Mouse (Mus musculus) adrenal gland, adult 2 months (tissue): ENCODE data around the gene Cdh8. TPM values are rescaled to one million over a fixed set of nuclear protein-coding genes. Genes with fewer than 3 reads are reported as not detected.

Experiments
- DNase-seq: peaks from one replicate; pipeline ENCODE4 v3.0.0; 2021
- long read RNA-seq: library from polyadenylated mRNA; stranded (forward); transcript quantifications from one replicate; pipeline ENCODE4 v2.0.0, GENCODE M21; 2021
- polyA plus RNA-seq: library from polyadenylated mRNA; depleted of rRNA; stranded (reverse); fragments of >200 nt; gene quantifications from 2 replicates; pipeline ENCODE4 v1.2.3, GENCODE M21; 2012; rRNA removed
- total RNA-seq, 2 experiments: library from RNA; stranded (reverse); gene quantifications; 2 replicates each; pipeline ENCODE4 v1.2.3; 2021

Gene Cdh8
- total RNA-seq, result not detected
- polyA plus RNA-seq, result not detected in 2 replicates
- long read RNA-seq, result 0 reads

DNA sequence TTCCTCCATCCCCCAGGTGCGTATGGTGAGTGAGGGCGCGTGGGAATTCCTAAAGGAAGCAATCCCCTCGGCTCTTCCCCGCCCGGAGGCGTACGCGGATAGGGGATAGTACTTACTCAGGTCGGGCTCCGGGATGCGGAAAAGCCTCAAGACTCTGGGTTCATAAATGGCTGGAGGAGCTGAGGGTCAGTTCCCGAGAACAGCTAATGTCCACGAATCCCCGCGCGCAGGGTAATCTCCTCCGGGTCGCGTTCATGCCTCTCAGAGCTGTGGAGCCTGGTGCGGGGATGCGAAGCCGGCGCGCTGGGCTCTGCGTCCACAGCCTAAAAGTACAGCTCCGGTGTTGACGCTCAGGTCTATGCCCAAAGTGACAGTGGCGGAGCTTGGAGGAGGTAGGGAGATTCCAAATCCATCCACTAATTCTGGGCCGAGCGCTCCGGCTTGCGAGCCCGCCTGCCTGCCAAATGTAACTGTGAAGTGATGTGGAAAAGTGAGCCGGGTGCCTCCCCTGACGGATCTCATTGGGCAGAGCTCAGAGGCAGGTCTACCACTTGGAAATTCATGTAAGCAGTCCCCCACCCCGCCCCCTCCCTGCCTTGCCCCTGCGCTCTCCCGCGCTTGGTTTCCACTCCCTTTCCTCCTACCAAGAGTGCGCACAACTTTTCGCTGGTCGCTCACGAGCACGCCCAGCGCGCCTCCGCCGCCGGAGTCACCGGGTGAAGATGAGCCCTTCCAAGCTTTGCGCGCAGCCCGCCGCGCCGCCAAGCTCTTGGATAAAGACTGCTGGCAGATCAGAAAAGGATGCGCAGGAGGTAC is at the start of gene Cdh8:
TSS of gene Cdh8 (minus strand) at position 506 of the 816 bp plus-strand sequence.
- DNase-seq, result no peak

DNA sequence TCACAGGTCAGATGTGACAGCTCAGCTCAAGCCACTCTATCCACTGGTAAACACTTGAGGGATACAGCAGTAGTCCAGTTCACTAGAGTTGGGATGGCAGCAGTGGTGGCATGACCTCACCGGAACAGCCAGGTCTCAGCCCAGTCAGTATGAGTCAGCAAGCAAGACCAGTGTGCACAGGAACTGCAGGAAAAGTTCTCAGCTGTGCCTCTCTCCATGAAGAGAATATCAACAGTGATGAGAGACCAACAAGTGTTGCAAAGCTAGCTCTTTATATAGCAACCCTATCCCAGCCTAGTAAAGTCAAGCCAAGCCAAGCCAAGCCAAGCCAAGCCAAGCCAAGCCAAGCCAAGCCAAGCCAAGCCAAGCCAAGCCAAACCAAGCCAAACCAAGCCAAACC is 30.2 kb upstream of the Cdh8 start:
- DNase-seq, result peak; percentile 7

DNA sequence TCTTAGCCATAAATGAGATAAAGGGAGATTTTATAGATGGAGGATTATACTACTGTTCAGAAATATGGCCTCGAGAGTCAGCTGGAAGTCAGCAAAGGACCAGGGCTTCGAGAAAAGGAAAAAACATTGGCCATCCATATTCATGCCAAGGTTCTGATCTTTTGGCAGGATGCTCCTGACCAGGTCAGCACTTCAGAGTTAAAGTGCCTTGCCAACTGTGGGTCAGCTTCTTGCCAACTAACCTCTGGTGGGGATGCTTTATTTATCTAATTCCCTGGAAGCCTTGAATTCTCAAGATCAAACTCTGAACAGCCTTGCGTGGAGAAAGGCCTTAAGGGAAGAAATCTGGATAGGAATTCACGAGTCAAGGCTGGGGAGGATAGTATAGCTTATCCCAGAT is 9.6 kb upstream of the Cdh8 start:
- no peak for DNase-seq

DNA sequence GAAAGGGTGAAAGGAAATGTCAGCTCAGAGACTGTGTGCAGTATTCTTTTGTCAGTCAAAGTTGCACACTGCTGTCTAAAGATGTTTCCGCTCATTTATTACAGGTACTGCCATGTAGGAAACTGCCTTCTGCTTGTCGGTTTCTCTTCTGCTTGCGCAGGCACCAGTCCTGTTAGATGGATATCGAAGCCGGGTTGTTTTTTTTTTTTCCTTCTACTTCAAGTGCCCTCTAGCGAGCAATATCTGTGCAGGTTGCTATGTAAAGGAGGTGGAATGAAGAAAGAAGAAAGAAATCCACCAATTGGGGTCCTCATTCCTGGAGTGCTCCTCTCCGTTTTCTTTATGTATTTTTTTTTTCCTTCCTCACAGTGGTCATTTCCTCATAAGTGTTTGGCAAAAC is 5.2 kb upstream of the Cdh8 start:
- DNase-seq, result no peak

DNA sequence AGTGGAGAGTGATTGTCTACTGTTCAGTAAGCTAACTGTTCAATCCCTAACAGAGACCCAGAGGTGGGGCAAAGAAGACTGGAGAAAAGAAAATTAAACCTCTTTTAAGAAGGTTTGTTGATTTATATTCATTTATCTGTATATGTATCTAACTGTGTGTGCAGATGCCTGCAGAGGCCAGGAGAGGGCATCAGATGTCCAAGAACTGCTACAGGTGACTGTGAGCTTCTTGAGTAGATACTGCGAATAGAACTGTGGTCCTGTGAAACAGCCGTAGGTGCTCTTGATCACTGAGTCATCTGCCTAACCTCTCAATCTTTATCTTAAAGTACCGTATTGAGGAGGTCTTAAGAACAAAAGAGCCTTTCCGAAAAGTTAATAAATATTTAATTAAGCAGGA is 3.5 kb upstream of the Cdh8 start:
- DNase-seq, result no peak

DNA sequence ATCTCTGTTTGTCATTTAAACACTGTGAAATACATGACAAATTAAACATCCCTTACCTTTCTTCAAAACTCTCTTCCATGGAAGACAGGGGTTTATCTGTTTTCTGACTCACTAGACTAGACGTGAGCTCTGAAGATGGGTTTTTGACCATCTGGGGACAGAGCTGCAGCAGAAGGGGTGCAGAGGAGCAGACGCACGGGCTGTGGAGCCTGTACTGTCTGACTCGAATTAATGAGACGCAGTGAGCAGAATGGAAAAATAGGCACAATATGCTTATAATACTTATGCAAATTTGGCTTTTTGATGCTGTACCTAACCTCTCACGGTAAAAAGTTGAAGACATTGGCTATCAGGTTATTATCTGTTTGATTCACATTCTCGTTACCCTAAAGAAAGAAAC is 1.2 kb upstream of the Cdh8 start:
- DNase-seq, result no peak

DNA sequence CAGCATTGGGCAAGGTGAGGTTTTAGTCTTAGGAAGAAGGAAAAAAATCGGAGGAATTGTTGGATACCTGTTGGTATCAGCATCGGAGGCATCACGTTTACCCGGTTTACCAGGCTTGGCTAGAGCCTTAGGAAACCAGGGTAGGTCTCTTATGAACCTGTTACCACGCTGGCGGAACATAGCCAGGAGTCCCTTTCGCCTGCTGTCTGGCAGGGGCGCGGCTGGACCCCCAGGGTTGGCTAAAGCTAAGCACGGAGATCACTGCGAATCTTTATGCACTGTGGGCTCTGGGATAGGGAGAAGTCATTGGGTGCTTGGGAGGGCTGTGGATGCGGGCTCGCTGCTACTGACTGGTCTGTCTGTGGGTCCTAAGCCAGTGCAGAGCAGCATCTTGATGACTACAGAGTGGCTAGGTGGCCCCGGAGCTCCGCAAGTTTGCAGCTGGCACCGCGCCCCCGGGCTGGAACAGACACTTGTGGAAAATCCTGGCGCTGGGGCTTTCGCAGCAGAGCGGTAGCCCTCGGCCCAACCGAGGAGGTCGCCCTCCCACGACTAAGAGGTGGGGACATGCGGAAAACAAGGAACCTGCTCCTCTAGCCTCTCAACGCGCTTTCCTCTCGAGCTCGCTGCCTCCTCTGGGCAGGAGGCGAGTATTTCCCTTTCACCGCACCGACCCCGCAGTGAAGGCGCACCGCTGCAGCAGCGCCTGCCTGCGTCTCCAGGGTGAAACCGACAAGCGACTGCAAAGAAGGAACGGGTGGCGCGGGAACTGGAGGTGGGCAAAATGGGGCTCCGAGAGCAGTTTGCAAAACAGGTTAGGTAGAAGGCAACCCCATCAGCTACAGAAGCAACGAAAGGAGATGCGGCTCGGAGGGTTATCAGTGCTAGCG is 950 bp downstream of the Cdh8 start:
- no peak for DNase-seq

DNA sequence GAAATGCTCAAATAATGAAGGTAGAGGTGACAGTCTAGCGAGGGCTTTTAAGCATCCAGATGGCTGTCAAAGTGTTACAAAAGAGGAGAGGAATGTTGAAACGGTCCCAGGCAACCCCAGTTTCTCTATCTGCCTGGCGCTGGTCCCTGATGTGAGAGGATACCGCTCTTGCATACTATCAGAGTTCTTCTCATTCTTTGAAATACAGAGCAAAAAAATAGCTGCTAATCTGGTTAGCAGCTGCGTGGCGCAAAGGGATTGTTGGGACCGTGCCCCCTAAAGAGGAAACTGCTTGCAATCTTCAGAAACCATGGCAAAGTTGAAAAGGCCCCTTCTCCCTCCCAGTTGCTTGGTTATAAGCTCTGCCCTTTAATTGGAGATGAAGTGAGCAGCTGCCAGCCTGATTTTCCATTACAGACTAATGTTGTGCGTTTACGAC is 1.8 kb downstream of the Cdh8 start:
- DNase-seq, result no peak

DNA sequence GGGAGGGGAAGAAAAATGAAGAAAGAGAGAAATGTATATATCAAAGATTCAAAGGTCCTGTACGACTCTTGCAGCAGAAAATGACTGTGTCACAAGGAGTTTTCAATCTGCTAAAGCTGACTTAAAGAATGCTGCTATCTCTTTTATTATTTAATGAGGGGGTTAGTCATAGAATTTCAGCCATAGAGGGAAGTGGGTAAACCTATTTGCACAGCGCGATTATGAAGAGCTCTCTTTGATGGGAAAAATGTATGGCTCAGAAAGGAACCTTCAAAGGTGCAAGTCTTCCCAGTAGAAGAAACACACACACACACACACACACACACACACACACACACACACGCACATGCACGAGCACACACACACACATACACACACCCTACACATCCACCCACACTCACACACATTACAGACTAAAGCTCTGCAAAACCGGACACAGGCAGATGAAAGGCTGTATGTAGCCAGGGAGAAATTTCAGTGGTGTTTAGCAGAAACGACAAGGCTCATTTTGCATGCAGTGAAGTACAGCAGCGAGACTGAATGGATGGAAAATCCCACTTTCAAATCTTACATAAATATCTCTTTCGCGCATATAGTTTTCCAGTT is 2.3 kb downstream of the Cdh8 start:
- no peak for DNase-seq

DNA sequence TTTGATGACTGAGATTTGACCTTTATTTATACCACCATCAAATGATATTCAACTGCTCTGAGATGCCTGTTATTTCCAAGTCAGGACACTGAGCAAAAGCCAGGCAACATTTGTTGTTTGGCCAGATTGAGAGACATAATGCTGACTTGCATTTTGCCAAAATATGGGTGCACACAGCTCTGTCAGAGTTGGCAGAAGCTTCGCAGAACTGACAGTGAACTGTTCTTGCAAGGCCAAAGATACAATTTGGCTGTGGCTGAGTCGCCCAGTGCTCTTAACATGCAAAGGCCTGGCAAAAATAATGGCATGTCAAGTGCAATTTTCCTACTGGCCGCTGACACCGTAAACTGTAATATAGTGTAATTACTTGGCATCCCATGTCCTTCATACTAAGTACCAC is 22.4 kb downstream of the Cdh8 start:
- no peak for DNase-seq

DNA sequence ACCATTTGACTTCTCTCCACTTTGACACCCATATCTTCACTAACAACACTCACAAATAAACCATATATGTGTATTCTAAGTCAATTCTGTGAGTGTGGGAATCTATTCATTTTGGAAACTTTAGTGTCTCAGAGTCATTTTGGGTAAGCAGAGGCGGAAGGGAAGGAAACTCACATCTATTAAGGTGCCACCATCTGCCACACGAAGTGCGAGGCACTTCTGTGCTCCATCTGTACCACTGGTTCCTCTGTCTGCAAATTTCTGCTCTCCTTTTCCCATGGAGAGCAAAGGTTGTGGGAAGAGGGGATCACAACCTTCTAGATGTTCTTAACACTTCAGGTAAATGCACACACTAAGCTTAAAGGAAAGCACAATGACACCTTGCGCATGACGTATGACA is 46.2 kb downstream of the Cdh8 start:
- DNase-seq, result no peak

DNA sequence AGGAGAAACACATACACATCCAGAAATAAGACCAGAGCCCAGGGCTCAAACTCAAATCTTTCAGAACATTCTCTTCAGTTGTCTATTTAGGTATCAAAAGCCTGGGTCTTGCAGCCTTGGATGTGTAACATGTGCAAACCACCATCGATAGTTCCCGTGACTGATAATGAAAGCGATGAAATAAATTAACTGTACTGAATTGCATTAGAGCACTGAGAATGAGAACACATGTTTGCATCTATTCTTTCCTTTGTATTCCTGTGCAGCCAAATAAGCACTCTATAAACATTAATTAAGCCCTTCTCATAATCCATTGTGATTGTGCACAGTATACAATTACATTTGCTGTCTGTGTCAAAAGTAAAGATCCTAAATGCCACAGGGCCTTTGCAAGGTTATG is 47.1 kb downstream of the Cdh8 start:
- no peak for DNase-seq

DNA sequence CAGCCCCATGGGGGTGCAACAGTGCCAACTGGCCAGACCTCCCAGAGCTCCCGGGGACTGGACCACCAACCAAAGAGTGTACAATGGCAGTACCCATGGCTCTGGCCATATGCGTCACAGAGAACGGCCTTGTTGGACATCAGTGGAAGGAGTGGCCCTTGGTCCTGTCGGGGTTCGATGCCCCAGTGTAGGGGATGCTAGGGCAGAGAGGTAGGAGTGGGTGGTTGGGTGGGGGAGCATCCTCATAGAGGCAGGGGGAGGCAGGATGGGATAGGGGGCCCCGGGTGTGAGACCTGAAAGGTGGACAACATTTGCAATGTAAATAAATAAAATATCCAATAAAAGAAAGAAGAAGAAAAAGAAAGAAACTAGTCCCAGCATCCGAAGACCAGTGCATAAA is 47.8 kb downstream of the Cdh8 start:
- no peak for DNase-seq

DNA sequence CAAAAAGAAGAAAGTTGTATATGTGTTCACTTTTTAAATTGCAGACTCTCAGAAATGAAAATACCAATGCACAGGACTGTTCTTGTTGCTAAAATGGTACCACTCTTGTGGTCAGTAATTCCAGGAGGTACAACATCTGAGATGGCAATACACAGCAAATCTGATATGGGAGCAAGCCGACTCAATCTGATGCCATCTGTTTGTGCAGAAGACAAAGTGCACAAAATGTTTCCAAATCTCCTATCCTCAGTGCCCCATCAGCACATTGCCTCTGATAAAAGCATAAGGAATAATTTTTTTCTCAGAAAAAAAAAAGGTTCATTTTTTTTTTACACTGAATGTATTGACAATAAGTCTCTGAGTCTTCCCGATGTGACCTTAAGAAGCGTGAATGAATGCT is 62.3 kb downstream of the Cdh8 start:
- DNase-seq, result no peak

DNA sequence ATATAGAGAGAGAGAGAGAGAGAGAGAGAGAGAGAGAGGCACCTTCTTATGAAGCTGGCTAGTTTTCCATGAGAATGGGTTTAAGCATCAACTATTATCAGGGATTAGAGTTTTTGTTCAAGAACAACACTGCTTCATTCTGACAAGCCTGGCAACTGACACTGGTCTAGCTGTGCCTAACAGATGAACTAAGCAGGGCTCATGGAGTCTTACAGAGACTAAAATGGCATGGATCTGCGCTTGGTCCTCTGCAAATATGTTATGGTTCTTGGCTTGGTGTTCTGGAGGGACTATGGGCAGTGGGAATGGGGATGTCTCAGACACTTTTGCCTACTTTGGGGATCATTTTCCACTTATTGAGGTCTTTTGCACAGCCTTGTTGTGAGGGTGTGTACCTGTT is 63.0 kb downstream of the Cdh8 start:
- DNase-seq, result no peak

DNA sequence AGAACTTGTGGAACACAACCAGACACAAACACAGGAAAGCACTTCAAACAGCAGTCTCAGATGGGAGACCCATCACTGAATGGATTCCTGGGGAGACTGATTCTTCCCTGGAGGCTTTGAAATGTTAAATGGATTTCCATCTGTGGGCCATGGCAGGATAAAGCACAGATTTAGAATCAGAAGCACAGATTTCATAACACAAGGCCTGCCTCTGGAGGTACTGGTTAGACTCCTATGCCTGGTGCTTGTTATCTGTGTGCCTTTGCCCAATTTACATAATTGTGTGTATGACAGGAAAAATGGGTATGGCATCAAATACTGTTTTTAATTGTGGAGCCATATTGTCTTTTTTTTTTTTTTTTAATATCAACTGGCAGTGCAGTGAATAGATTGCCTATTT is 66.8 kb downstream of the Cdh8 start:
- no peak for DNase-seq

DNA sequence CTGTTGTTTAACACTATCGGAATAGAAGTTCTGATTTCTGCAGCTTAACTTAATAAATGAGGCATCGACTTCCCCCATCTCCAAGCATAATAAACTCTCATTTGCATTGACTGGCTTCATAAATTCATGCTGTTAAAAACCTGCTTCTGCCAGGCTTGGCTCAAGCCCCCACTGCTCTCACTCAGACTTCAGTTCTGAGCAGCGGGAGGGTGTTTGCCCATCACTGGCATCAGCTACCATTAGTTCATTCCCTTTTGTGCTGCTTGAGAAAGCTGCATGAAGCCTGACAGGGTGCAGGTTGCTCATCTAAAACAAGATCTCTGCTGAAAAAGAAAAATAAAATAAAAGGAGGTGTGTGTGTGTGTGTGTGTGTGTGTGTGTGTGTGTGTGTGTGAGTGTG is 67.7 kb downstream of the Cdh8 start:
- DNase-seq, result no peak

DNA sequence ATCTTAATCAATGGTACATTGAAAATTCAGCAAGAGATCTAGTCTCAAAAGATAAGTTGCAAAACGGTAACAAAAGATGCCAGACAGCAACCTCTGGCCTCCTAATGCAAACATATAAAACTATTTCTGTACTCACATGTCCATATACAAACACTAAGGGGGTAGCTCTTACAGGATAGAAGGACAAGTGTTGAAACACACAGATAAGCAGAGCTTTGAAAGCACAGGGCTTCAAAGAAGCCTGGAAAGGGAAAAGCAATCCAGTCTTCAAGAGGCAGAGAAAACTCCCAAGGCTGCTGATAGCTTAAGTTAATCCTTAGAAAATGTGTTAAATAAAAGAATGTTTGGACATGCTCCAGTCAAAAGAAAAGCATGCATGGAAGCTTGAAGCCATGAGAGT is 77.0 kb downstream of the Cdh8 start:
- no peak for DNase-seq

DNA sequence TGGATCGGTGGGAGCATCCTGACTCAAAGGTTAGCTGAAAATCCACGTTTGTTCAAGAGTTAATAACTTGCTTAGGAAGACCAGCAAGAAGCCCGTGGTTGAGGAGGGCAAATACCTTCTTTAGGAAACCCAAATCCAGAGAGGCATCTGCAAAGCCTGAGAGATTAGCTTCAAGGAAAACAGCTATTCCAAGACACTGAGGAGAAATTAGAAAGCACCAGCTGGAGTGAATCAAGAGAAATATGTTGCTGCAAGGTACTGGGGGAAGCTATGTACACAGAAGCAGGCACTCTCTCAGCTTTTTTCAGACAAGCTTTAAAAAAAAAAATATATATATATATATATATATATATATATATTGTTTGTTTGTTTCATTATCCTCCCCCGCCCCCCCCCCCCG is 88.7 kb downstream of the Cdh8 start:
- DNase-seq, result no peak

DNA sequence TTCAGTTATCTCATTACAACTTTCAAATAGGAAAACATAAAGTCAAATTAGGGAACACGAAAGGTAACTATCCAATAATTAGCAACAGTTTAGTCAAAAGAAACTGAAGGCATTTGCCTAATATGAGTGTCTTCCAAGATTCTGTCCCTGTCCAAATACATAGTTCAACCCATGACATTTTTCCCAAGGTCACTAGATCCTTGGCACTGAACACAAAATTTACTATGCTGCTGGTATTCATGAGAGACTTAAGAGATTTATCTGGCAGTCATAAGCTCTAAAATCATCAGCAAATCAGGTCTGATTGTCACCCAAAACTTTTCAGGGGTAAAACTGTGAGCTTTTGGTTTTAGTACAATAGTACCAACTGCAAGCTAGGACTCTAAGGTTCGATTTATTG is 101.7 kb downstream of the Cdh8 start:
- peak; percentile 55 for DNase-seq

DNA sequence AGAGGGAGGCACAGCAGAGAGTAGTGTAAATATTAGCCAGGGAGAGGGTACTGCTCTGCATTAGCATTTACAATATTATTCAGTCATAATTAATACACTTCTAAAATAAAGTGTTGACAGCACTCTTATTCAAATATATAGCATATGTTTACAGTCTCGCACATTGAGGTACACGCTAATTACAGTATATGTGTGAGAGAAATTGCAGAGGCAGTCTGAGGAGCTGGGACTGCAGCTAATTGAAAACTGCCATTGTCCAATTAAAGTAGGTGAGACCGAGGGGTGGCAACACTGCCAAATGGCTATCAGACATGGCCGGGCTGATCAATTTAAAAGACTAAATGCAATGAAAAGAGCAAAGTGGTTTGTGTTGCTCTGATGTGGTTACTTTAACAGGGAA is 112.1 kb downstream of the Cdh8 start:
- DNase-seq, result no peak

DNA sequence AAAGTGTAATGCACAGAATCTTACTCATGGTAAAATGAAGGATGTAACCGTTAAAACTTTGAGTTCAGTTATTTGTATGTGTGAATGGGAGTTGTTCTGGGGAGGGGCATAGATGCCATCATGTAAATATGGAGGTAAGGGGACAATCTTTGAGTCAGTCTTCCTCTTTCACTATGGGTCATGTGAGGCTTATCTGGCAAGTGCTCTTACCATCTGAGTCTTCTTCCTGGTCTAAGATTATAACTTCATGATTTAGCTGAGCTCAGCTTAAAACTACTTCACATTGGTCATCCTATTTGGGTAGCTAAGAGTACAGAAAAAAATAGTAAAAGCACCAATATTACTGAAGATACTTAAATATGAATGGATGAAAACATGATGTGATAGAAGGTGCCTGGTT is 126.1 kb downstream of the Cdh8 start:
- no peak for DNase-seq

DNA sequence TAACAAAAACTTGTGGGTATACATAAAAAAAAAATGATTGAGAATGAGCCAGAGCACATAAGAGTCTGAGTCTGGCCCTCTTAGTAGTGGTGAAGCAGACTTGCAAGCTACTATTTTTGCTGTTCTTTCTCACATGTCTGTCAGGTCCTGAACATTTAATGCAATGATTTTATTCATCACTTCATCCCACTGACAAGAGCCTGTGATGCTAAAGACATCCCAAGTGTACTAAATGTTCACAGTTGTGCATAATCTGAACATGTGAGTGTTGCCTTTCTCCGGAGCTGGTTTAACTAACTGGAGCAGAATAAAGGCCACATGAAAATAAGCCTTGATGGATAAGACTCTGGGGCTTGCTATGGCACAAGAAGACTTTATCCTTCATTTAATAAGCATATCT is 131.2 kb downstream of the Cdh8 start:
- no peak for DNase-seq
